Mouse (Mus musculus) heart, postnatal 36 days (tissue): Measurements from ENCODE around the gene Rbm26. TPM values are rescaled to one million over a fixed set of nuclear protein-coding genes. Genes with fewer than 3 reads are reported as not detected.

Experiments
- DNase-seq, 2 experiments: peaks; one replicate each; pipeline ENCODE4 v3.0.0; 2021 to 2022
- intact Hi-C: fragments of 180-260 bp; cut with DNase I; formaldehyde crosslinking; loops from one replicate; pipeline ENCODE4 v1.15.1; 2025
- total RNA-seq, 2 experiments: library from RNA; stranded (reverse); gene quantifications; 2 replicates each; pipeline ENCODE4 v1.2.3; 2021

The Rbm26 gene
- total RNA-seq: 10 to 100 TPM; 19.0 to 20.5 TPM

GRCm38 (mm10) chr14:105177238-105177693, at the start of gene Rbm26:
Gene Rbm26 (minus strand): TSS chr14:105177327.
- intact Hi-C loops: loop anchor here (2.0 to 10.0 kb wide), 3 partner anchors 82 to 718 kb away; partner anchors contain the start of genes Ndfip2 and Spry2
- peak; percentile 98 for DNase-seq

DNA sequence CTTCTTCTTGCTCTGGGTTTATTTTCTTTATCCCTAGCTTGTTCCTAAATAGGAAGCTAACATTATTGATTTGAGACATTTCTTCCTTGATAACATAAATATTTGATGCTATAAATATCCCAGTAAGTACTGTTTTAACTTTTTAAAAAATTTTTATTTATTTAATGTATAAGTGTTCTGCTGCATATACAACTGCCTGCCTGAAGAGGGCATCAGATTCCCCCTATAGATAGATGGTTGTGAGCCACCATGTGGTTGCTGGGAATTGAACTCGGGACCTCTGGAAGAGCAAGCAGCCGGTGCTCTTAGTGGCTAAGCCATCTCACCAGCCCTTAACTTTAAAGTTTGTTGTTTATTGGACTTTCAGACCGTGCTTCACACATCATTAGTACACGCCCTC, 48.7 kb upstream of the Rbm26 start:
- no peak for DNase-seq
- intact Hi-C loops: no loop called here

DNA sequence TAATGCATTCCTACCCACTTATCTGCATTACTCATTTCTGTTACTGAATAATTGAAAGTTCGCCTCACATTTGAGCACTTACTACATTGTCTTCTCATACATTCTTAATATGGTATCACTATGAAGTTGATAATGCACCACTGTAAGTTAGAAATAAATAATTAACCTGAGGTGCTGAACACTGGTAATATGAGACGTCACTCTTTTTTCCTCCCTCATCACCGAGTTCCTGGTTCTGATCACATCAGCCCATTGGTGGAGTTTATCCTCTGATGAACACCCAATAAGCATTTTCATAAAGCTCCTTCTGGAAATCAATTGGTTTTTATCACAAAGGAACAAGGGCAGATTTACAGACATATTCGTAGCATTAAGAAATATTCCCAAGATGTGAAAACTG, 45.1 kb upstream of the Rbm26 start:
- no peak for DNase-seq
- intact Hi-C loops: no loop called here

GRCm38 (mm10) chr14:105219525-105220376, 42.6 kb upstream of the Rbm26 start:
- intact Hi-C loops: no loop called here

GRCm38 (mm10) chr14:105198401-105198800, 21.3 kb upstream of the Rbm26 start:
- intact Hi-C loops: no loop called here
- peak in 1 of 2 experiments; percentile 9 for DNase-seq

More at GRCm38 (mm10) chr14:105219525-105220376, 42.6 kb upstream of the Rbm26 start:
- DNase-seq: no peak

- intact Hi-C loops: no loop called here
- no peak for DNase-seq
Measured at GRCm38 (mm10) chr14:105194682-105195081, 17.6 kb upstream of the Rbm26 start.

DNA sequence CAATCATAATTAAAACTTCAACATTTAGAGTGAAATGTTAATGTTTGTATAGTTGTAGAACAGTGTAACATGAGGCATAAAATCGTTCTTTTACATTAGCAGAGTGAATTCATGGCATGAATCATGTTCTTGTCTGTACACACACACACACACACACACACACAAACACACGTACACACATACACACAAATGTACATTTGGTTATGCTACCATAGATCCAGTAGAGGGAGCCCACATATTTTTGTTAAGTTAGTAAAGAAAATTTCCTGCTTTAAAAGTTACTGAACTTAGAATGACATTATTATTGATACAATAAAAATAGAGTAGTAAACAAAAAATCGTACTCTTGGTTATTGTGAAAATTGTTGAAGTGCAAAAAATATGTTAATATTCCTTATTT, 7.7 kb upstream of the Rbm26 start:
- intact Hi-C loops: loop anchor here (1.0 kb wide), 1 partner anchor 110 kb away; no protein-coding TSS in a partner anchor
- no peak for DNase-seq

- intact Hi-C loops: no loop called here
- DNase-seq: no peak
Measured at GRCm38 (mm10) chr14:105182786-105183185, 5.7 kb upstream of the Rbm26 start.

GRCm38 (mm10) chr14:105179733-105180132, 2.6 kb upstream of the Rbm26 start:
- DNase-seq: no peak
- intact Hi-C loops: loop anchor here (10.0 kb wide), 2 partner anchors 555 to 715 kb away; partner anchors contain the start of gene Spry2

GRCm38 (mm10) chr14:105178996-105179395, 1.9 kb upstream of the Rbm26 start:
- intact Hi-C loops: loop anchor here (10.0 kb wide), 2 partner anchors 556 to 716 kb away; partner anchors contain the start of gene Spry2
- no peak for DNase-seq

DNA sequence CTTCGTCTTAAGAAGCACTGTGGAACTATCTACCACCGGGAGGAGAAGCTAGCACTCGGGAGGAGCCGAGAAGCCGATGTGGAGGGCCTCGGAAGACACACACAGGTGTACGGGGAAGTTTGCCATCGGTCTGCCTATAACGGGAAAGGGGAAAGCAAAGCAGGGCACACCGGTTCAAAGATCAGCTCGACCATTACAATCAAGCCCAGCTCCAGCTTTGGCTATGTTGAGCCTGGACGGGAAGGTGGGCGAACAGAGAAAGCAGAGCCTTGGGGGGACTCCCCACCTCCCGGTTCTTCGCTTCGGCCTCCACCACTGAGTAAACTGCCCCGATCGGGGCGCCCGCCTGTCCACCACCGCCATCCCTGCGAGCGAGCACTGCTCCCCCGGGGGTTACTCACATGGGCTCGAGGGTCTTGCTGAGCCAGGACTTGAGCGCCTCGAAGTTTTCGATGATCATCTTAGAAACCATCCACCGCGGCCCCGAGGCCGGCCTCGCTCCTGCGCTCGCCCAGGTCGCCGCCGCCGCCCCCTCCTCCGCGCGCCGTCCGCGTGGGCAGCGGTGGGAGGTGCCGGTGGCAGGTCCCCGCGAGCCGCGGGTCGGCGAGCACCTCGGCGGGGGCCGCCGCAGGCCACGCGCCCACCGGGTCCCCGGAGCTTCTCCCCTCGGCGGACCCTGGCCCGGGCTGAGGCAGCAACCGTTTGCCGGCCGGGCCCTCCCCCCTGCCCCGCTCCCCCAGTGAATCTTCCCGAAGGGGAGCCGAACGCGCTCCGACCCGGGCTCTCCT, 552 bp downstream of the Rbm26 start:
- intact Hi-C loops: loop anchor here (2.0 to 10.0 kb wide), 3 partner anchors 82 to 718 kb away; partner anchors contain the start of genes Ndfip2 and Spry2
- no peak for DNase-seq

DNA sequence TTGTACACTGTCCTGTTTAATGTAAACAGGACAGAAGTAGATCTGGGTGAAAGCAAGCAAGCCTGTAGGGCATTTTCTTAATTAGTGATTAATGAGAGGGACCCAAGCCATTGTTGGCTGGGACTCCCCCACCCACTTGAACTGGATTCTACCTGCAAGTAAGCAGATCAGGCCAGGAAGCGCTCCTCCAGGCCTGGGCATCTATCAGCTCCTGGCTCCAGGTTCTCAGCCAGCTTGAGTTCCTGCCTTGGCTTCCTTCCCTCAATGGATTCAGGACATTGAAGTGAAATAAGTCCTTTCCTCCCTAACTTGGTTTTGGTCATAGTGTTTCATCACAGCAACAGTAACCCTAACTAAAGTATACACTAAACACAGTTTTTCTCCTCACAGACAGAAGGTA, 9.9 kb downstream of the Rbm26 start:
- DNase-seq: no peak
- intact Hi-C loops: no loop called here

DNA sequence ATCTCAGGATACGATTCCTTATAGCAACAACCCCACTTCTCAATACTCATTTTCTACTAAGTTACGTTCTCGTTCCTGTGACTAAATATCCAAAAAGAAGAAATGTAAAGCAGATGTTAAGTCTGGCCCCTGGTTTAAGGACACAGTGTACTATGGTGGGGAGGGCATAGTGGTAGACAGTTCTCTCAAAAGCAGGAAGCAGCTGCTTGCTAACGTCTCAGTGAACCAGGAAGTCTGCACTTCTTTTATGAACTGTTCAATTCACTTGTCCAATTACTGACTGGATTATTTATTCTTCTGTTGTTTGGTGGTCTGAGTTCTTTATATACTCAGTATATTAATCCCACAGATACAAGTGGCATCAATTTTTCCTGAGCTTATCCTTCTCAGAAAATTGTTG, 12.3 kb downstream of the Rbm26 start:
- intact Hi-C loops: no loop called here
- DNase-seq: no peak

- no peak for DNase-seq
Measured at GRCm38 (mm10) chr14:105161334-105161733, 15.8 kb downstream of the Rbm26 start.

DNA sequence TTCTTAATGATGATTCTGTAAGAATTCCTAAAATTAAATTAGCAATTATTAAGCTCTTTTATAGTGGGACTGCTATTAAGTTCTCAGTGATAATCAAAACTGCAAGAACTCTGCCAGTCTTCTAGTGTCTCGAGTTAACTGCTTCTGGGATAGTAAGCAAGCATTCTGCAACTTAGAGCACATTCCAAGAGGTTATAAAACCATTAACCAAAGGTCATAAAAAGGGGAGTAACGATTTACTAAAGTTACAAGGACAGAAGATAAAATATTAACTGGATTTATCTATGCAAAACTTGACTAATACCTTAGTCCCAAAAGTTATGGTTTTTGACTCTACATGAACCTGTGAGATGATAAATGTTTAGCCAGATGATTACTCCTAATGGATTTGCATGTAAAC, 18.6 kb downstream of the Rbm26 start:
- DNase-seq: no peak
- intact Hi-C loops: no loop called here

More at GRCm38 (mm10) chr14:105161334-105161733, 15.8 kb downstream of the Rbm26 start:
- intact Hi-C loops: no loop called here

GRCm38 (mm10) chr14:105134076-105134475, 43.1 kb downstream of the Rbm26 start:
- no peak for DNase-seq
- intact Hi-C loops: no loop called here

DNA sequence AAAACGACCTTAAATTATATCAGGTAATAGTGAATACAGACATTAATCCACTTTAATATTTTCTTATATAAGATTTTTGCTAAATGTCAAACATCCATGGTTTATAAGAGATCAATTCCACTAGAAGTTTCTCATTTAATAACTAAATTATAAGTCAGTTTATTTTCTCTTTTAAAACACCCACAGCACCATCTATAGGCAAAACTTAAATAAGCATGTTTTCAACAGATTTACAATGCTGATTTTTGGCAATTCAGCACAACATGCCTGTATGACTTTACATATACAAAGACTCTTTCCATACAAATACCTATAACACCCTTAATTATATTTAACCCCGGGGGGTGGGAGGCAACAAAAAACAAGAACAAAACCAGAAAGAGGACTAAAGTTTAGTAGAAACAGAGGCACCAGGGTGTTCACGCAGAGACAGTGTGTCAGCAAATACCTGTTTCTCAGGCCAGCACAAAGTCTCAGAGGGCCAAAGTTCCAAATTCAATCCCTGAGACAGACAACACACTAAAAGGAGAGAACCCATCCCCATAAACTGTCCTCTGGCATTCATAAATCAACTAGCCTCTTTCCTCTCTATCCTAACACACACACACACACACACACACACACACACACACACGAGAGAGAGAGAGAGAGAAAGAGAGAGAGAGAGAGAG, 49.3 kb downstream of the Rbm26 start:
- no peak for DNase-seq
- intact Hi-C loops: no loop called here

- no peak for DNase-seq
- intact Hi-C loops: no loop called here
Measured at GRCm38 (mm10) chr14:105124513-105124912, 52.6 kb downstream of the Rbm26 start.

GRCm38 (mm10) chr14:105115402-105115801, 61.7 kb downstream of the Rbm26 start:
- DNase-seq: no peak
- intact Hi-C loops: no loop called here

DNA sequence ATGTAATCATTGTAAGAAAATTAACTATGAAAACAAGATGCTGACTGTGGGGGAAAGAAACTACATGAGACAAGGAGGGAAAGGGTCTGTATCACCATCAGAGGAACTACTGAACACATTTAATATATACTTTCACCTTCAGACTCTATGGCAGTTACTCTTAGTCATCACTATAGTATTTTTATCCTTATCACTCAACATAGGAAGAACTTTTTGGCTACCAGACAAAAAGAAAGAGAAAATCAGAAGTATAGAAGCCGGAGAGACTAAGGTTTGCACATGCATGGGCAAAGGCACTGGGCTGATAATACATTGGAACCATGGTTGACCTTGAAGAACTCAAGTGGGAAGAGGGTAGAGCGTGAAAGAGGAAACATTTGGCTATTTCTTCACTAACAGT, 70.9 kb downstream of the Rbm26 start:
- intact Hi-C loops: no loop called here
- no peak for DNase-seq

DNA sequence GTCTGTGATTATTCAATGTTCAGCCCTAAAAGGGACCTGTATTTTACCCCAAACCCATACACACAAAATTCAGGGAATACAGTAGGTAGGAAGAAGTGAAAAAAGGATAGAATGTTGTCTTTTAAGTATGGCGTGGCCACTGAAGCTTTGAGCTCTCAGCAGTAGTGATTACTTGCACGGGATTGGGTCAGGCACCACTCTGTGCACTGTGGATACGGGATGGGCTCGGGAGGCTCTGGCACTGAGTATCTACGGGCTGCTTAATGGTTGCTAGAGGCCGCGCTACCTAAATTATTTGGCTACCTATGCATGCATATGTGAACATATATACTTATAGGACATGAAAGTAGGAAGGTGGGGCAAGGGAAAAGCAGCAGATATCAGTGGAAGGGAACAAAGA, 78.3 kb downstream of the Rbm26 start:
- no peak for DNase-seq
- intact Hi-C loops: no loop called here
